Mouse (Mus musculus): ENCODE results near the gene Chrne.

The Chrne gene

GRCm38 (mm10) chr11:70619101-70619500 is at the start of gene Chrne:
Gene Chrne (minus strand): TSS chr11:70619216.
- no peak for DNase-seq (ENCODE audit: low read depth, low spot score)

GRCm38 (mm10) chr11:70668335-70668770 is 49.3 kb upstream of the Chrne start:
- no peak for DNase-seq (ENCODE audit: low read depth, low spot score)

DNA sequence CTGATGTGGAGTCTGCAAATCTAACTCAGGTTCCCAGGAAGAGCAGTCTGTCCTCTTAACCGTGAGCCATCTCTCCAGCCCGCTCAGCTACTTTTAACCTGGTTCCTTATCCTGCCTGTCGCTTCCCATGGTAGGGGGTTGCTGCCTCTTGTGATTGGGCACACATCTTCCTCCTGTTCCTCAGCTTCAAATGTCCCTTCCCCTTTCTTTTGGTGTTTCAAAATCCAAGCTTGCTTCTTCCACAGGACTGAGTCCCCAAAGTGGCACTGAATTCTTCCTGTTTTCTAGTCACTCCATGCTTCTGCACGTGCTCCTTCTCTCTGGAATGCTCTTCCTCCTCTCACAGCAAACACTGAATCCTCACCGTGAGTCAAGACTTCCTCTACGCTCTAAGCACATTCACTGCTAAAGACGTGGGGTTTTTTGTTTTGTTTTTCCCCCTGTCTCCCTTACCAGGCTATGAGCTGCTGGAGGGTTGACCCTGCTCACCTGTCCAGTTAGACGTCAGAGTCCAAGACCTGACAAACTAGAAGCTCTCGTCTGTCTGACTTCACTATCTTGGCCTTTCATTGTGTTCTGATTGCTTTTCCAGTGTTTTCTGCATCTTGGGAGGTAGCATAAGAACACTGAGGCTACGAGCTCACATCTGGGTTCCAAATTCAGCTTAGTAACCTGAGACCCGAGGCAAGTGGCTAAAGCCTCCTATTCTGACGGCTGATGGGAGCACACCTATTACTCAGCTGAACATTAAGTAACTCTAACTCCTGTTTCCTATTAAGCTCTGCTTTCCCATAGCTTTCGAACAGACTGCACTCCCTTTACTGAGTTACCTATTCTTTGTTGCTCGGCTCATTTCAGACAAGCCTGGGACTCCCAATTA is 48.5 kb upstream of the Chrne start:
- no peak for DNase-seq (ENCODE audit: low read depth, low spot score)

DNA sequence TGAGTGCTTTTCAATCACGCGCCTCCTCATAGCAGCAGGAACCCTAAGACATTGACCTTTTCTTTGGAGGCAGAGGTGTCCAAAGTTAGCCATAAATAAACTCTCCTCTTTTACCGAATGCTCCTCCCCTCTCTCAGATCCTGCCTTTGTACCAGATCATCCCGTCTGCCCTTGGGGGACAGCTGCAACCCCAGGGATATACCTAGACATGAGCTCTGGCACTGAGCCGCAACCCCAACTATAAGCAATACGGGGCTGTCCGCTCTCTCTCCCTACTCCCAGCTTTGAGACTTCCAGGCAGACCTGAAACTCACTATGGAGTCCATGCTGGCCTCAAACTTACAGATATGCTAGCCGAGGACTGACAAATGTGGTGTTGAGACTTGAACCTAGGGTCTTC is 47.7 kb upstream of the Chrne start:
- no peak for DNase-seq (ENCODE audit: low read depth, low spot score)

- no peak for DNase-seq (ENCODE audit: low read depth, low spot score)
These were observed 45.7 kb upstream of the Chrne start for GRCm38 (mm10) chr11:70664741-70665140.

DNA sequence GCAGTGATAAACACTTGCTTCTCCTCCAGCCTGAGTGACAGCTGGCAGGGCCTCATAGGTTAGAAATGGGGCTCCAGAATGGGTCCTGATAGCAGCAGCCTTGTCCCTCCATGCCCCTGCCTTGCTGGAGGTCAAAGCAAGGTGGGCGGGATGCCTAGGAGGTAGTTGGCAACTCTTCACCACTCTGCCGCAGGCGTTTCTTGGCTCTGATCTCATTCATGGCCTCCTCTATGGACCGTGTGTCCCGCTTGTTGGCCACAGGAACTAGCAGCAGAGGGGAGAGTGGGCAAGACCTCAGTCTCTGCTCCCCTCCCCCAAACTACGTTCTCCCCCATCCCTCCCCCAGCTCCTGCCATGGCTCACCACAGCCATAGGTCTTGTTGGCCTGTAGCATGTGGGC is 44.9 kb upstream of the Chrne start:
- no peak for DNase-seq (ENCODE audit: low read depth, low spot score)

DNA sequence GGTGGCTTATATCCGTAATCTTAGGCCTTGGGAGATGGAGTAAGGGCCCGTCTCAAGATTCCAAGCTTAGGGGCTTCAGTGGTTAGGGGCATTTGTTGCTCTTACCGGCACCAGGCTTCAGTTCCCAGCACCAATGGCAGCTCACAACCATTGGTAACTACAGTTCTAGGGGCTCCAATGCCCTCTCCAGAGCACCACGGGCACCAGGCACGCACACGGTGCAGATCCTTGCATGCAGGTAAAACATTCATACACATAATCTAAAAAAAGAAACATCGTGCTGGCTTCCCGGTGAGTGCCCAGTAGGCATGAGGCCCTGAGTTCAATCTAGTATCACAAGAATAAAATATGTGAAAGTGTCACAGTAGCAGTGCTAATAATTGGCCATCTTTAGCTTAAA is 44.1 kb upstream of the Chrne start:
- DNase-seq (ENCODE audit: low read depth, low spot score) = no peak

DNA sequence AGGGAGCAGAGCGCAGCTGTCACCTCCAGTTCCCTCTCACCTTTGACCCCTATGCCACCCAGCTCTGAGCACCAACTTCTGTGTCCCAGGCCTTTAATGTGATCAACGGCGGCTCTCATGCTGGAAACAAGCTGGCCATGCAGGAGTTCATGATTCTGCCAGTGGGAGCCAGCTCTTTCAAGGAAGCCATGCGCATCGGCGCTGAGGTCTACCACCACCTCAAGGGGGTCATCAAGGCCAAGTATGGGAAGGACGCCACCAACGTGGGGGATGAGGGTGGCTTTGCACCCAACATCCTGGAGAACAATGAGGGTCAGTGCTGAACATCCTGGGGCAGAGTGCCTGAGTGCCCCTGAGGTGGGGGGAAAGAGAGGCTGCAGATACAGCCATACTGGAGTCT is 41.6 kb upstream of the Chrne start:
- DNase-seq (ENCODE audit: low read depth, low spot score) = no peak

DNA sequence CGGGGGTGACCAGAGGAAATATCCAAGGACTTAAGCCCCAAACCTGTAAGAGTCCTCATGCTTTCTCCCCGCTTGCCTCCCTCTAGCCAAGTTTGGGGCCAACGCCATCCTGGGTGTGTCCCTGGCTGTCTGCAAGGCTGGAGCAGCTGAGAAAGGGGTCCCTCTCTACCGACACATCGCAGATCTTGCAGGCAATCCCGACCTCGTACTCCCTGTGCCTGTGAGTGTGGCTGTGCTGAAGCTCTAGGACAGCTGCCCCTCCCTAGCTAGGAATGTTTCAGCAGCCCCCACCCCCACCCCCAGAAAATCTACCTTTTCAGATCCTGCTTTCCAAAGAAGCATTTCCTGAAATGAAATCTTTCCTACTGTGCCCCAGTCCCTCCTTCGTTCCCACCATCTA is 39.9 kb upstream of the Chrne start:
- DNase-seq (ENCODE audit: low read depth, low spot score) = no peak

DNA sequence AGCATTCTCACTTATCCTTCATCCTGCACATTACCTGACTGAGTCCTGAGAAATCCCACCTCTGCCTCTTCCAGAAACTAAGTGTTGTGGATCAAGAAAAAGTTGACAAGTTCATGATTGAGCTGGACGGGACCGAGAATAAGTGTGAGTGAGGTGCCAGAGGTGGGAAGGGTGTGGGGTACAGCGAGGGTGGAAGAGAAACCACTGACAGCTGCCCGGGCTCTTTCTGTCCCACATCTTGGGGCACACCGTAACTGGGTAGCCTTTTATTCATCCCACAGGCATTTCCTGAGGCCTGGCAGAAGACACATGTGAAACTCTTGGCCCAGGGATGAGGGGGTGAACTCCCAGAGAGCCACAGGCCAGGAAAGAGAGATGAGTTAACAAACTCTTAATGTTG is 39.5 kb upstream of the Chrne start:
- no peak for DNase-seq (ENCODE audit: low read depth, low spot score)

GRCm38 (mm10) chr11:70657991-70658390 is 39.0 kb upstream of the Chrne start:
- no peak for DNase-seq (ENCODE audit: low read depth, low spot score)

DNA sequence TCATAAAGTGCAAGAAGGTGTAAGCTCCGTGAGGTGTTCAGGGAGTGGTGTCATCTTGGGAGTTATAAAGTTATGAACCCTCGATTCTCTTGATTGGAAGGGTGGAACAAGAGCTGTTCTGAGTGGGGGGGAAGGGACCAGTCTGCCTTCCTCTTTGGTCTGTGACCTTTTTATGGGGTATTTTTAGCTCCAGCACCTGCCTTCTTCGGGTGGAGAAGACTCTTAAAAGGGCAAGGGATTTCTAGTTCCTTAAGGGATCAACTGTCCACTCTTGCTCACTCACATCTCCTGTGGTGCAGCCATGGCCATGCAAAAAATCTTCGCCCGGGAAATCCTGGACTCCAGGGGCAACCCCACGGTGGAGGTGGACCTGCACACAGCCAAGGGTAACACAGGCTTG is 38.6 kb upstream of the Chrne start:
- no peak for DNase-seq (ENCODE audit: low read depth, low spot score)

GRCm38 (mm10) chr11:70656964-70657363 is 37.9 kb upstream of the Chrne start, which contains the start of gene Eno3:
Gene Eno3 (plus strand): TSS chr11:70657202.
- DNase-seq (ENCODE audit: low read depth, low spot score) = no peak

- no peak for DNase-seq (ENCODE audit: low read depth, low spot score)
These were observed 37.5 kb upstream of the Chrne start for GRCm38 (mm10) chr11:70656456-70656927.

DNA sequence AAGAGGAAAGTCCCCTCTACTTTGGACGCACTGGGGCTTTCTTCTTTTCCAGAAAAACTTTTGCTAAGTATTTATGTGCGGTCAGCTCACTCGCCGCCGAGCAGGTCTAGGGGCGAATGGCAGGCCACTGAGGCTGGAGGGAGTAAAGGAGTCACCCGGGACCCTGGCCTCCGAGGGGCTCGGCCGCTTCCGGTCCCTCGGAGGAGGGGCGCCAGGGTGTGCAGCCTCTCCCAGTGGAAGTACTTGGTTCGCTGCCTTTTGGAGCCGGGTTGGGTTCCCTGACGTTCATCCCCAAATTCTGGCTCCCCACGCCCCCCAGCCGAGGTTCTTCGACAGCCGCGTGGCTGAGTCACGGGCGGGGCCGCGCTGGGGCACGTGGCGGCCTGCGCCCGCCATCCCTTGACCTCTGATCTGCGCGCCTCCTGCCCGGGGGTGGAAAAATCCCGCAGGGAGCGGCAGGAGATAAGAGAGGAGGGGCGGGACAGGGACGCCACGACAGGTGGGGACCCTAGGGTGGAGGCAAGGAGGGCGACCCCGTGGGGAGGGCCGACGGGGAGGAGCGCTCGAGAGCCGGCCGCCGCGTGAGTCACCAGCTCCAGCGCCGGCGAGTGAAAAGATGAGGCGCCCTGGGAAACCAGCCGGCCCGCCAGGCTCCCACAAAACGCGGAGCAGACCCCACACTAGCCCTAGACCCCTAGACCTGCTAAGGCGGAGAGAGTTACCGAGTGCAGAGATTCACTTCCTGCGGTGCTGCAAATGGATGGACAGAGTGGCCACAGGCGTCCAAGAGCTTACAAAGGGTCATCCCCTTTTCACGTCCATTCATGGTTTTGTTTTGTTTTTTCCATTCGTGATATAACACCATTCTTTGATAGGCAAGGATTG is 36.8 kb upstream of the Chrne start:
- no peak for DNase-seq (ENCODE audit: low read depth, low spot score)

DNA sequence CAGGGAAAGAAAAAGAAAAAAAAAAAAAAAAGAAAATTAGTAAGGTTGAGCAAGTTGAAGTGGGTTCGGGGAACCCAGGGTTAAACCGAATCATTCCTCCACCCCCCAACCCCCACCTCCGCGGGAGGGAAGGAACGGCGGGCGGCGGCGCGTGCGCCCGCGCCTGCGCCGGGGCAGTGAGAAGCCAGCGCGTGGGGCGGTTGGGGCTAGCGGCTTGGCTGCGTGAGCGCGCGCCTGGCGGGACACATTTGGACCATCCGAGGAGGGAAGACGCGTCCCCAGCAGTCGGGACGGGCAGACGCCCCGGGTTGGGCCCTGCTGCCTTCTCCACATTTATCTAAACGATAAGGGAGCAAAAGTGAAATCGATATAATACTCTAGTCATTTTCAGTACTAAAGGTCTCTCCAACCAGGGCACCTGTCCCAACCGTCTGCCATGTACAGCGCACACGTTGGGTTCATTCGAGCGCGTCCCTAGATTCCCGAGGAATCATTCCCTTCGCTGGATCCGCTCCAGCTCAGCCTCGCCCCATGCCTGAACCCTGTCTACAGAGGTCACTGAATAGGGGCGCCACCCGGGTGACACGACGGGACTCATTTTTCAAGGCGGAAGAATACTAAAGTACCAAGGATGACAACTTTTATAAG is 36.0 kb upstream of the Chrne start:
- peak; percentile 56 for DNase-seq (ENCODE audit: low read depth, low spot score)

- peak; percentile 43 for DNase-seq (ENCODE audit: low read depth, low spot score)
These were observed 35.3 kb upstream of the Chrne start, which contains the start of gene Pfn1 for GRCm38 (mm10) chr11:70654198-70654922. Gene Pfn1 (minus strand): TSS chr11:70654644.

DNA sequence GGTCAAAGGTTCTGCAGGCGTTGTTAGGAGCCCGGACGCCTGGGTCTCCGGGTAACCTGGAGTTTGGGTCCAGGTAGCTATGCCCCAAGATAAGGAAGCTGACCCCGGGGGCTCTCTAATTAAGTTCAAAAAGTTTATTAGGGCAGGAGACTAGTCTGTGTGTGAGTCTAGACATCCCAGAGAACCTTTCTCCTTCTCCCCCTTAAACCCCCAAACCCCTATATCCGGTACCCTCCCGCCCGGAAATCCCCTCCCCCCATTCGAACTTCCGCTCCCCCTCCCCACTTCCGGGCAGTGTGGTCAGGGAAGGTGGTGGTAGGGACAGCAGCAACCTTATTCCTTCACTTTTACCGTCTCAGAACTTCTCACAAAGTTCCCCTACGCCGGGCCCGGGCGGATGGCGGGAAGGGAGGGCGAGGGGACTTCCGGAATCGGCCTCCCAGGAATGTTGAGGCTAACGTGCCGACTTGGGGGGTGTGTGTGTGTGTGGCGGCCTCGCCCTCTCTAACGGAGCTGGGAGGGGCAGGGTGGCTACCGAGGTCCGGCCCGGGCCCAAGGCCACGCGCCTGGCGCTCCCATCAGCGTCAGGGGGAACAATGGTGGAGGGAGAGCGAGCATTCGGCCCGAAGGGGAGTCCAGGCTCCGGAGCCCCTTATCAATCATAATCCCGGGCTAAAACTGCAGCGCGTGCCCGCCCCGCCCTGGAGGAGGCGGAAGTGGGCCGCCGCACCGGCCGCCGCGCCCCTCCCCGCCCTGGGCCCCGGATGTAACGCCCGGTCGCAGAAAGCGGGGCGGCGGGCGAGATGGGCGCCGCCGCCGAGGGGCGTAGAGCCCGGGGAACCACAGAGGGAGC is 34.6 kb upstream of the Chrne start:
- DNase-seq (ENCODE audit: low read depth, low spot score) = peak; percentile 63

- no peak for DNase-seq (ENCODE audit: low read depth, low spot score)
These were observed 33.9 kb upstream of the Chrne start for GRCm38 (mm10) chr11:70652884-70653344.

All from retina, postnatal 7 days (tissue).